In the genomic region with DNA sequence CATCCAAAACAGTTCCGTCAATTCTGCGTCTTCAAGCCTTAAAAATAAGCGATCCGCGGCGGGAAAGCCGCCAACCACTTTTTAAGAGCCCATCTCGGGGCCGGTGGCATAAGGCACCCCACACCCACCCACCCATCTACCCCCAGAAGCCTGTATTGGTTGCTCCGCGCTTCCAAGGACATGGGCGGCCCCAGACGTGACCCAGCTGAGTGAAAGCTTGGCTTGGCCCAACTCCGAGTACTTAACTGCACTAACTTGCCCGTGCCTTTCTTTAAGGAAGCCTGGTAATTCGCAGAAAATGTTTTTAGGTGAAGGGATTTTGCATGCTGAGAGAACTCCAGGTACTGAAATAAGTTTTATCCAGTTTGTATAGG, we compare ENCODE assay signal across 9 mouse cellular contexts. TPM values are rescaled to one million over a fixed set of nuclear protein-coding genes. Genes with fewer than 3 reads are reported as not detected.
DNase-seq lines count a peak whose midpoint lies in the region; ATAC-seq and TF ChIP-seq lines count a peak whose summit lies in the region.
"Had no signal": no experiment of that assay in that cellular context is flagged by ENCODE, and none has a peak within 500 bp of the region (broad histone marks: within the 10 kb centered on the region; RNA-seq: fewer than 3 reads in every experiment).

No protein-coding gene starts in this region.

- no peaks in the 10 kb centered on the region for H3K9me3 ChIP-seq in heart, postnatal 0 days (replicated peaks; ENCODE audit: control insufficient read depth, low read length)
- no peaks in the 10 kb centered on the region for H3K9me3 ChIP-seq in hindbrain, embryonic 14.5 days (ENCODE audit: control insufficient read depth, low read length)
- no peaks in the 10 kb centered on the region for H3K9me3 ChIP-seq in midbrain, embryonic 12.5 days

- TF ChIP-seq CTCF in heart, postnatal 0 days (IDR thresholded peaks at IDR 0.05; ENCODE audit: low read depth), result no peak
- TF ChIP-seq CTCF in bone marrow macrophage, adult 2 months (IDR thresholded peaks at IDR 0.05; ENCODE audit: low read depth, low read length), result no peak

- H3K4me1 ChIP-seq in heart, postnatal 0 days (ENCODE audit: control insufficient read depth, insufficient read depth), result peaks cover 39% of the 10 kb centered on the region
- H3K4me1 ChIP-seq in bone marrow macrophage, adult 2 months (ENCODE audit: control insufficient read depth, insufficient read depth, low read length), result peaks cover 33% of the 10 kb centered on the region
- H3K4me1 ChIP-seq in hindbrain, embryonic 14.5 days (replicated peaks; ENCODE audit: control insufficient read depth, insufficient read depth, low read length), result peaks cover 20% of the 10 kb centered on the region
- H3K4me1 ChIP-seq in midbrain, embryonic 12.5 days, result peaks cover 43% of the 10 kb centered on the region

- TF ChIP-seq POLR2A in bone marrow macrophage, adult 2 months (IDR thresholded peaks at IDR 0.05; ENCODE audit: borderline replicate concordance, low read depth, low read length), result no peak

- H3K36me3 ChIP-seq in heart, postnatal 0 days (replicated peaks; ENCODE audit: control insufficient read depth, insufficient read depth, low read length), result no peaks in the 10 kb centered on the region
- no peaks in the 10 kb centered on the region for H3K36me3 ChIP-seq in hindbrain, embryonic 14.5 days (replicated peaks; ENCODE audit: control insufficient read depth, insufficient read depth)
- H3K36me3 ChIP-seq in midbrain, embryonic 12.5 days, result no peaks in the 10 kb centered on the region

- no peak for ATAC-seq in heart, postnatal 0 days (ENCODE audit: insufficient read depth, low read depth)
- peak; percentile 12; the same call in 1 of the 2 replicates for ATAC-seq in hindbrain, embryonic 14.5 days (ENCODE audit: low FRiP score)
- ATAC-seq in midbrain, embryonic 12.5 days (ENCODE audit: low FRiP score, low read depth), result peak; percentile 9; the same call in 1 of the 2 replicates

- DNase-seq in heart, postnatal 0 days (ENCODE audit: low spot score), result no peak
- DNase-seq in heart, adult 18-20 months, result no peak
- DNase-seq in hindbrain, embryonic 14.5 days (ENCODE audit: low spot score), result no peak
- DNase-seq in embryo, embryonic 10.5 days (ENCODE audit: low spot score), result no peak
- no peak for DNase-seq in adipocyte (ENCODE audit: low spot score)
- no peak for DNase-seq in layer of hippocampus, adult 9-10 months (ENCODE audit: low spot score)

- H3K9ac ChIP-seq in heart, postnatal 0 days (replicated peaks; ENCODE audit: low read depth, low read length), result peak overlapping the region; percentile 53
- peak overlapping the region; percentile 52 for H3K9ac ChIP-seq in hindbrain, embryonic 14.5 days
- peak overlapping the region; percentile 61 for H3K9ac ChIP-seq in midbrain, embryonic 12.5 days (replicated peaks)

- 12% methylated on average over 16 of the region's 16 CpGs for WGBS in heart, postnatal 0 days
- WGBS in hindbrain, embryonic 14.5 days, result 19% methylated on average over 16 of the region's 16 CpGs
- 20% methylated on average over 16 of the region's 16 CpGs for WGBS in midbrain, embryonic 12.5 days

- H3K27me3 ChIP-seq in heart, postnatal 0 days (ENCODE audit: control insufficient read depth, insufficient read depth, low read length), result 0 out of 2 replicates have a peak, but pooled peaks cover 2% of the 10 kb centered on the region
- H3K27me3 ChIP-seq in hindbrain, embryonic 14.5 days (ENCODE audit: control insufficient read depth, insufficient read depth, low read length), result no peaks in the 10 kb centered on the region
- peaks cover 5% of the 10 kb centered on the region for H3K27me3 ChIP-seq in midbrain, embryonic 12.5 days

- TF ChIP-seq EP300 in heart, postnatal 0 days (IDR thresholded peaks at IDR 0.05; ENCODE audit: low read depth), result no peak

- peak overlapping the region; percentile 78 for H3K4me2 ChIP-seq in heart, postnatal 0 days (ENCODE audit: low read depth, low read length)
- H3K4me2 ChIP-seq in hindbrain, embryonic 14.5 days (replicated peaks), result peak overlapping the region; percentile 80
- H3K4me2 ChIP-seq in midbrain, embryonic 12.5 days (replicated peaks), result peak overlapping the region; percentile 72

- peak overlapping the region; percentile 99 for H3K4me3 ChIP-seq in heart, postnatal 0 days (ENCODE audit: low read depth, low read length)
- peak overlapping the region; percentile 74 for H3K4me3 ChIP-seq in bone marrow macrophage, adult 2 months (ENCODE audit: insufficient read depth, low read length)
- H3K4me3 ChIP-seq in hindbrain, embryonic 14.5 days (replicated peaks; ENCODE audit: low read length), result peak overlapping the region; percentile 87
- H3K4me3 ChIP-seq in midbrain, embryonic 12.5 days, result peak overlapping the region; percentile 87

- peak overlapping the region; percentile 97 for H3K27ac ChIP-seq in heart, postnatal 0 days (ENCODE audit: low read depth)
- peak overlapping the region; percentile 78 for H3K27ac ChIP-seq in bone marrow macrophage, adult 2 months (ENCODE audit: insufficient read depth, low read depth, low read length)
- peak overlapping the region; percentile 66 for H3K27ac ChIP-seq in hindbrain, embryonic 14.5 days
- peak overlapping the region; percentile 91 for H3K27ac ChIP-seq in midbrain, embryonic 12.5 days (replicated peaks)

RNA-seq across cellular contexts. Expression of a gene that starts 0.5 kb away (rescaled TPM):
- total RNA-seq in heart, postnatal 0 days (2014; rRNA removed; ENCODE audit: low replicate concordance), result 32.9 and 43.0 TPM in 2 replicates
- polyA plus RNA-seq in heart, postnatal 0 days (2015; fragmentation: Nextera tagmentation; extraction: Ambion mirVana), result 10.5 and 10.7 TPM in 2 replicates
- total RNA-seq in heart, adult 18-20 months (2021), result 10 to 100 TPM; 12.3 to 19.0 TPM
- 89.5 and 89.8 TPM in 2 replicates for polyA plus RNA-seq in bone marrow macrophage, adult 2 months (2012; ENCODE audit: insufficient read depth, insufficient read length, missing spikeins)
- 12.8 and 16.8 TPM in 2 replicates for polyA plus RNA-seq in hindbrain, embryonic 14.5 days (2014; fragmentation: Nextera tagmentation; extraction: Ambion mirVana)
- polyA plus RNA-seq in midbrain, embryonic 12.5 days (2016; fragmentation: Nextera tagmentation; extraction: Ambion mirVana), result 23.9 and 24.1 TPM in 2 replicates

RNA-seq across cellular contexts. Expression of a gene that starts 3.2 kb away (rescaled TPM):
- total RNA-seq in heart, postnatal 0 days (2014; rRNA removed; ENCODE audit: low replicate concordance), result not detected in 2 replicates
- 0.04 TPM in 1 of 2 replicates, not detected in the other for polyA plus RNA-seq in heart, postnatal 0 days (2015; fragmentation: Nextera tagmentation; extraction: Ambion mirVana)
- not detected for total RNA-seq in heart, adult 18-20 months (2021)
- polyA plus RNA-seq in bone marrow macrophage, adult 2 months (2012; ENCODE audit: insufficient read depth, insufficient read length, missing spikeins), result not detected in 2 replicates
- 0.08 and 0.43 TPM in 2 replicates for polyA plus RNA-seq in hindbrain, embryonic 14.5 days (2014; fragmentation: Nextera tagmentation; extraction: Ambion mirVana)
- polyA plus RNA-seq in midbrain, embryonic 12.5 days (2016; fragmentation: Nextera tagmentation; extraction: Ambion mirVana), result 0.17 and 0.24 TPM in 2 replicates

RNA-seq across cellular contexts. Expression of a gene that starts 17.3 kb away (rescaled TPM):
- total RNA-seq in heart, postnatal 0 days (2014; rRNA removed; ENCODE audit: low replicate concordance), result 45.8 and 50.8 TPM in 2 replicates
- 208 and 210 TPM in 2 replicates for polyA plus RNA-seq in heart, postnatal 0 days (2015; fragmentation: Nextera tagmentation; extraction: Ambion mirVana)
- 100 to 1,000 TPM; 109 TPM for total RNA-seq in heart, adult 18-20 months (2021)
- polyA plus RNA-seq in bone marrow macrophage, adult 2 months (2012; ENCODE audit: insufficient read depth, insufficient read length, missing spikeins), result 76.9 and 78.8 TPM in 2 replicates
- 282 and 287 TPM in 2 replicates for polyA plus RNA-seq in hindbrain, embryonic 14.5 days (2014; fragmentation: Nextera tagmentation; extraction: Ambion mirVana)
- 321 and 324 TPM in 2 replicates for polyA plus RNA-seq in midbrain, embryonic 12.5 days (2016; fragmentation: Nextera tagmentation; extraction: Ambion mirVana)

RNA-seq across cellular contexts. Expression of a gene that starts 17.4 kb away (rescaled TPM):
- 21.2 and 32.7 TPM in 2 replicates for total RNA-seq in heart, postnatal 0 days (2014; rRNA removed; ENCODE audit: low replicate concordance)
- 19.2 and 23.1 TPM in 2 replicates for polyA plus RNA-seq in heart, postnatal 0 days (2015; fragmentation: Nextera tagmentation; extraction: Ambion mirVana)
- 10 to 100 TPM; 19.5 to 23.2 TPM for total RNA-seq in heart, adult 18-20 months (2021)
- 17.7 and 21.7 TPM in 2 replicates for polyA plus RNA-seq in bone marrow macrophage, adult 2 months (2012; ENCODE audit: insufficient read depth, insufficient read length, missing spikeins)
- polyA plus RNA-seq in hindbrain, embryonic 14.5 days (2014; fragmentation: Nextera tagmentation; extraction: Ambion mirVana), result 31.4 and 31.9 TPM in 2 replicates
- 56.5 and 58.0 TPM in 2 replicates for polyA plus RNA-seq in midbrain, embryonic 12.5 days (2016; fragmentation: Nextera tagmentation; extraction: Ambion mirVana)

RNA-seq across cellular contexts. Expression of a gene that starts 28.4 kb away (rescaled TPM):
- total RNA-seq in heart, postnatal 0 days (2014; rRNA removed; ENCODE audit: low replicate concordance), result not detected in 2 replicates
- not detected in 2 replicates for polyA plus RNA-seq in heart, postnatal 0 days (2015; fragmentation: Nextera tagmentation; extraction: Ambion mirVana)
- total RNA-seq in heart, adult 18-20 months (2021), result not detected
- polyA plus RNA-seq in bone marrow macrophage, adult 2 months (2012; ENCODE audit: insufficient read depth, insufficient read length, missing spikeins), result not detected in 2 replicates
- polyA plus RNA-seq in hindbrain, embryonic 14.5 days (2014; fragmentation: Nextera tagmentation; extraction: Ambion mirVana), result not detected in 2 replicates
- polyA plus RNA-seq in midbrain, embryonic 12.5 days (2016; fragmentation: Nextera tagmentation; extraction: Ambion mirVana), result not detected in 2 replicates
- polyA plus RNA-seq: Patski had no signal
